Comparison of ENCODE assay signal across 12 mouse cellular contexts in genomic region chr2:134067910-134068335, GRCm38 (mm10).
DNase-seq lines count a peak whose midpoint lies in the region; ATAC-seq and TF ChIP-seq lines count a peak whose summit lies in the region.
"Had no signal": no experiment of that assay in that cellular context is flagged by ENCODE, and none has a peak within 500 bp of the region (broad histone marks: within the 10 kb centered on the region; RNA-seq: fewer than 3 reads in every experiment).

No protein-coding gene starts in this region.

- no peak overlapping the region for H3K4me3 ChIP-seq in lung, embryonic 14.5 days (ENCODE audit: low read depth, low read length)
- H3K4me3 ChIP-seq in lung, adult 2 months (replicated peaks; ENCODE audit: extremely low read depth, low read depth, low read length) = no peak overlapping the region
- H3K4me3 ChIP-seq in embryonic facial prominence, embryonic 14.5 days (ENCODE audit: low read depth, low read length) = no peak overlapping the region
- no peak overlapping the region for H3K4me3 ChIP-seq in hindbrain, embryonic 16.5 days (ENCODE audit: low read length)
- H3K4me3 ChIP-seq: erythroblast, embryonic 14.5 days; heart, embryonic 10.5 days had no signal

- H3K27me3 ChIP-seq in lung, embryonic 14.5 days (ENCODE audit: insufficient read depth, low read length) = no peaks in the 10 kb centered on the region
- no peaks in the 10 kb centered on the region for H3K27me3 ChIP-seq in embryonic facial prominence, embryonic 14.5 days (replicated peaks; ENCODE audit: control insufficient read depth, insufficient read depth, low read length)
- H3K27me3 ChIP-seq in hindbrain, embryonic 16.5 days (replicated peaks; ENCODE audit: control insufficient read depth, insufficient read depth, low read length) = no peaks in the 10 kb centered on the region

- H3K4me1 ChIP-seq in lung, embryonic 14.5 days (ENCODE audit: insufficient read depth) = no peaks in the 10 kb centered on the region
- H3K4me1 ChIP-seq in lung, adult 2 months (ENCODE audit: control insufficient read depth, insufficient read depth, low read length) = no peaks in the 10 kb centered on the region
- no peaks in the 10 kb centered on the region for H3K4me1 ChIP-seq in embryonic facial prominence, embryonic 14.5 days (ENCODE audit: control insufficient read depth, insufficient read depth, low read length)
- H3K4me1 ChIP-seq in hindbrain, embryonic 16.5 days (ENCODE audit: control insufficient read depth, insufficient read depth, low read depth, low read length) = no peaks in the 10 kb centered on the region
- H3K4me1 ChIP-seq: heart, embryonic 10.5 days had no signal

- 14% methylated on average over 8 of the region's 8 CpGs for WGBS in lung, embryonic 14.5 days
- WGBS in lung, adult 2 months = 13% methylated on average over 8 of the region's 8 CpGs
- WGBS in embryonic facial prominence, embryonic 14.5 days = 26% methylated on average over 8 of the region's 8 CpGs
- WGBS in hindbrain, embryonic 16.5 days = 40% methylated on average over 8 of the region's 8 CpGs

- H3K4me2 ChIP-seq in lung, embryonic 14.5 days = no peak overlapping the region
- H3K4me2 ChIP-seq in embryonic facial prominence, embryonic 14.5 days (ENCODE audit: low read depth, low read length) = no peak overlapping the region; the same call in 1 of the 2 replicates
- H3K4me2 ChIP-seq in hindbrain, embryonic 16.5 days (ENCODE audit: low read length) = peak overlapping the region; percentile 20; the same call in 1 of the 2 replicates

- no peaks in the 10 kb centered on the region for H3K9me3 ChIP-seq in lung, embryonic 14.5 days (ENCODE audit: low read depth, low read length)
- no peaks in the 10 kb centered on the region for H3K9me3 ChIP-seq in embryonic facial prominence, embryonic 14.5 days (ENCODE audit: control insufficient read depth, low read length)
- H3K9me3 ChIP-seq in hindbrain, embryonic 16.5 days (ENCODE audit: control insufficient read depth, low read length) = no peaks in the 10 kb centered on the region
- H3K9me3 ChIP-seq: heart, embryonic 10.5 days had no signal

- TF ChIP-seq CTCF in lung, embryonic 14.5 days (IDR thresholded peaks at IDR 0.05; ENCODE audit: low read depth) = no peak
- no peak for TF ChIP-seq CTCF in lung, adult 2 months (IDR thresholded peaks at IDR 0.05; ENCODE audit: insufficient read depth, low read length)

- no peak overlapping the region for H3K27ac ChIP-seq in lung, embryonic 14.5 days (ENCODE audit: low read depth)
- H3K27ac ChIP-seq in embryonic facial prominence, embryonic 14.5 days (replicated peaks; ENCODE audit: low read depth, low read length) = no peak overlapping the region
- H3K27ac ChIP-seq in hindbrain, embryonic 16.5 days (ENCODE audit: low read depth, low read length) = no peak overlapping the region
- H3K27ac ChIP-seq: heart, embryonic 10.5 days had no signal

- TF ChIP-seq POLR2A in lung, adult 2 months (IDR thresholded peaks at IDR 0.05; ENCODE audit: borderline replicate concordance, extremely low read depth, low read depth, low read length) = no peak

- ATAC-seq in lung, embryonic 14.5 days (ENCODE audit: insufficient read depth) = peak; percentile 83
- peak; percentile 57; the same call in 1 of the 2 replicates for ATAC-seq in embryonic facial prominence, embryonic 14.5 days (ENCODE audit: low read depth)
- peak; percentile 83 for ATAC-seq in hindbrain, embryonic 16.5 days

- peak; percentile 70 for DNase-seq in lung, embryonic 14.5 days
- DNase-seq in lung, adult 2 months = no peak
- DNase-seq in embryonic facial prominence, embryonic 14.5 days (ENCODE audit: low spot score) = peak; percentile 67
- DNase-seq in retina, postnatal 1 day = peak; percentile 35
- DNase-seq in cerebellum, adult 9-11 months = no peak
- DNase-seq in cerebellum, adult 18-20 months = no peak
- DNase-seq: adrenal gland, postnatal 36 days; kidney, adult 9 months; thymus, adult 18-20 months had no signal

- no peak overlapping the region for H3K9ac ChIP-seq in lung, embryonic 14.5 days
- no peak overlapping the region for H3K9ac ChIP-seq in embryonic facial prominence, embryonic 14.5 days (ENCODE audit: low read depth, low read length)
- no peak overlapping the region for H3K9ac ChIP-seq in hindbrain, embryonic 16.5 days (ENCODE audit: low read depth, low read length)

- H3K36me3 ChIP-seq in lung, embryonic 14.5 days (ENCODE audit: insufficient read depth) = no peaks in the 10 kb centered on the region
- H3K36me3 ChIP-seq in embryonic facial prominence, embryonic 14.5 days (ENCODE audit: control insufficient read depth, insufficient read depth, low read length) = no peaks in the 10 kb centered on the region
- no peaks in the 10 kb centered on the region for H3K36me3 ChIP-seq in hindbrain, embryonic 16.5 days (ENCODE audit: control insufficient read depth, insufficient read depth, low read length)
- H3K36me3 ChIP-seq: heart, embryonic 10.5 days had no signal

Comparison
In these comparisons a context has a peak if more than half of its experiments do, and no peak if none do; other contexts are left out.
1. DNase-seq: peak in lung, embryonic 14.5 days (single experiment), embryonic facial prominence, embryonic 14.5 days (single experiment) and retina, postnatal 1 day (single experiment); none in lung, adult 2 months (single experiment), cerebellum, adult 9-11 months (single experiment) and cerebellum, adult 18-20 months (0 of 2).
2. Peak in every context shown above with its lines, with median percentiles within 50 percentile points of each other: ATAC-seq.